Mouse (Mus musculus): ENCODE data around the gene Ppfibp2.

Gene Ppfibp2

GRCm38 (mm10) chr7:107707650-107708049 is 112.6 kb downstream of the Ppfibp2 start:
- DNase-seq: no peak

GRCm38 (mm10) chr7:107708491-107709112 is 113.6 kb downstream of the Ppfibp2 start:
- DNase-seq: no peak

- no peak for DNase-seq
Measured at GRCm38 (mm10) chr7:107712743-107713142, 117.7 kb downstream of the Ppfibp2 start.

GRCm38 (mm10) chr7:107714067-107714466 is 119.1 kb downstream of the Ppfibp2 start:
- DNase-seq: no peak

GRCm38 (mm10) chr7:107720771-107721170 is 125.8 kb downstream of the Ppfibp2 start:
- DNase-seq: no peak

- DNase-seq: no peak
Measured at GRCm38 (mm10) chr7:107722536-107722935, 127.5 kb downstream of the Ppfibp2 start.

- no peak for DNase-seq
Measured at GRCm38 (mm10) chr7:107727538-107727937, 132.5 kb downstream of the Ppfibp2 start.

- DNase-seq: no peak
Measured at GRCm38 (mm10) chr7:107730587-107730986, 135.6 kb downstream of the Ppfibp2 start.

- no peak for DNase-seq
Measured at GRCm38 (mm10) chr7:107733162-107733561, 138.2 kb downstream of the Ppfibp2 start.

- DNase-seq: no peak
Measured at GRCm38 (mm10) chr7:107738726-107739125, 143.7 kb downstream of the Ppfibp2 start.

- DNase-seq: no peak
Measured at GRCm38 (mm10) chr7:107742963-107743465, 148.0 kb downstream of the Ppfibp2 start.

- DNase-seq: no peak
Measured at GRCm38 (mm10) chr7:107744454-107744853, 149.4 kb downstream of the Ppfibp2 start.

- DNase-seq: no peak
Measured at GRCm38 (mm10) chr7:107745111-107745510, 150.1 kb downstream of the Ppfibp2 start.

- DNase-seq: no peak
Measured at GRCm38 (mm10) chr7:107746036-107746435, 151.0 kb downstream of the Ppfibp2 start.

GRCm38 (mm10) chr7:107747476-107747875 is 152.5 kb downstream of the Ppfibp2 start:
- DNase-seq: no peak

- DNase-seq: peak; percentile 35
Measured at GRCm38 (mm10) chr7:107747954-107748353, 152.9 kb downstream of the Ppfibp2 start.

GRCm38 (mm10) chr7:107749270-107749669 is 154.3 kb downstream of the Ppfibp2 start:
- DNase-seq: peak; percentile 13

GRCm38 (mm10) chr7:107749721-107750120 is 154.7 kb downstream of the Ppfibp2 start:
- no peak for DNase-seq

- DNase-seq: no peak
Measured at GRCm38 (mm10) chr7:107752031-107752520, 157.1 kb downstream of the Ppfibp2 start.

GRCm38 (mm10) chr7:107755905-107756304 is 160.9 kb downstream of the Ppfibp2 start:
- no peak for DNase-seq

GRCm38 (mm10) chr7:107756748-107757147 is 161.7 kb downstream of the Ppfibp2 start:
- no peak for DNase-seq

GRCm38 (mm10) chr7:107757308-107758151 is 162.5 kb downstream of the Ppfibp2 start, which contains the start of gene Cyb5r2:
Cyb5r2 (minus strand) TSS chr7:107758032.
- no peak for DNase-seq

GRCm38 (mm10) chr7:107770812-107771211 is 175.8 kb downstream of the Ppfibp2 start:
- no peak for DNase-seq

- DNase-seq: no peak
Measured at GRCm38 (mm10) chr7:107778216-107778615, 183.2 kb downstream of the Ppfibp2 start.

Measured in cerebellum, adult 8-10 months (tissue).